Mouse (Mus musculus): ENCODE measurements around the gene Gpr27.

Gene Gpr27

DNA sequence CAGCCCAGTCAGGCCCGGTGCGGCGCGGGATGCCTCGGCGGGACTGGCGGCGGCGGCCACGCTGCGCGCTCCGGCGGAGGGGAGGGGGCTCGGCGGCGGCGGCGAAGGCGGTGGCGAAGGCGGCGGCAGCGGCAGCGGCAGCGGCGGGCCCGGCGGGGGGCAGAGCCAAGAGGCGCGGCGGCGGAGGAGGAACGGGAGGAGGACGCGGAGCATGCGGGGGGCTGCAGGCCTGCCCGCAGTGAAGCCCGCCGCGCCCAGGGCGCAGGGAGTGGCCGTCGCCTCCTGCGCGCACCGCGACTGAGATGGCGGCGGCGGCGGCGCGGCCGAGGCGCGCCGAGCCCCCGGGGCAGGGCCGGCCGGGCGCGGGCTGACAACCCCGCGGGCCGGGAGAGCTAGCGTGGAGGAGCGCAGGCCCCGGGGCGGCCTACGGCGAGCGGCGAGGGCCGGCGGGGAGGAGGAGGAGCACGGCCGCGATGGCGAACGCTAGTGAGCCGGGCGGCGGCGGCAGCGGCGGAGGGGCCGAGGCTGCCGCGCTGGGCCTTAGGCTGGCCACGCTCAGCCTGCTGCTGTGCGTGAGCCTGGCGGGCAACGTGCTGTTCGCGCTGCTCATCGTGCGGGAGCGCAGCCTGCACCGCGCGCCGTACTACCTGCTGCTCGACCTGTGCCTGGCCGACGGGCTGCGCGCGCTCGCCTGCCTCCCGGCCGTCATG is at the start of gene Gpr27:
TSS of gene Gpr27 (plus strand) at position 474 of the 710 bp plus-strand sequence.
- DNase-seq (ENCODE audit: low spot score) = no peak

DNA sequence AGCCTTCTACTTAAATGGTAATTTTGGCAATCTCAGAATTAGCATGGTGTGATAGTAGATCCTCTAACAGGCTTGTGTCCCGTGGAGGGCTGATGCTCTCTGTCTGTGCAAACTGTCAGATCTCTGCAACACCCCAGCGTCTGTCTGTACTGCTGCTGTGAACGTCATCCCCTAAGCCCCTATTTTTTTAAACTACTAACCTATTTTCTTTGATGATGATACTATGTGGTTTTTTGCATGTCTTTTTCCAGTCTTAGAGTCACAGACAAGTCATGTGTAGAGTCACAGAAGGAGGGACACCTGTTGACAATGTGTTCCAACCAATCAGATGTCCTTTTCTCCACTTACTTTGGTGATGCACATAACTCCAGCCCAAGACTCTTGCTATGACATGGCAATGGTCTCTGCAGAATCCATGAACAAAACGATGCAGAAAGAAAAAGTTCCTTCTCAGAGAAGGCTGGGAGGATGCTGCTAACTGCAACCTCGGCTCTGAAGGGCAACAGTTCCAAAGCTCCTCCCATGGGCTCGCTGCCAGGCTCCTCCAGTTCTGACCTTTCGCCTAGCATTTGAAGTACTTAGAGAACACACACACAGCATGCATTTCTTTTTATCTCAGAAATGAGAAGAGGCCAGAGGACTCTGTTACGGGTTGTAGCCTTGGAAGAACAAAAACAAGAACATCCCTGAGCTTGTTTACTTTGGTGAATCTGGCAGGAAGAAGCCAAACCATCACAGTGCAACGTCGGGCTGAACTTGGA is 48.9 kb upstream of the Gpr27 start:
- DNase-seq (ENCODE audit: low spot score) = no peak

DNA sequence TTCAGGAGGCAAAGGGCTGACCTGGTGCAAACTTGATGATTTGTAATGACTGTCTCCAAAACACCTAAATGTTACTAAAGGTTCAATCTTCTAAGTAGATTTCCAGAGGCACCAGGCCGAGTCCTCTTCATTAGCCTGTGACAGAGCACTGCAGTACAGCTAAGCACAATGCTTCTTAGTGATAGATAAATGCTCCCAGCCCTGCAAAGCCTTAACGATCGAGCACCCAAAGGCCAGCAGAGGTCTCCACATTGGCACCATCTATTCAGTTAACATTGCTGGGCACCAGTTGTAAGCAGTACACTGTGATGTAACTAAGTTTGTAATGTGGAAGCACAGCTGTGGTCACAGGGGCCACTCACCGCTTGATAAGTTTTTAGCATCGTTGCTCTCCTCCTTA is 48.1 kb upstream of the Gpr27 start:
- DNase-seq (ENCODE audit: low spot score) = no peak

DNA sequence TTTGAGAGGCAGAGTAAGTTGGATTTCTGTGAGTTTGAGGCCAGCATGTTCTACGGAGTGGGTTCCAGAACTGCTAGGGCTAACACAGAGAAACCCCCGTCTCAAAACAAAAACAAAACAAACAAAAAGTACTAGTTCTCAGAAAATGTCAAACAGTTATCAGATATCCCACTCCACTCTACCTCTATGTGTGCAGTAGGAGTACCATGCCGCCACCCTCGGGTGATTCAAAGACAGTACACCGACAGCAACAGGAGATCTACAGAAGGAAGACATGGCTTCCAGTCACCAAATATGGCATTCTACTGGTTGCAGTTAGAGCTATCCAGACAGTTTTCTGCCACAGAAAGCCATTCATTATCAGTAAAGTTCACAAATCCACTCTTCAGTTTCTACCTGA is 47.6 kb upstream of the Gpr27 start:
- DNase-seq (ENCODE audit: low spot score) = no peak

DNA sequence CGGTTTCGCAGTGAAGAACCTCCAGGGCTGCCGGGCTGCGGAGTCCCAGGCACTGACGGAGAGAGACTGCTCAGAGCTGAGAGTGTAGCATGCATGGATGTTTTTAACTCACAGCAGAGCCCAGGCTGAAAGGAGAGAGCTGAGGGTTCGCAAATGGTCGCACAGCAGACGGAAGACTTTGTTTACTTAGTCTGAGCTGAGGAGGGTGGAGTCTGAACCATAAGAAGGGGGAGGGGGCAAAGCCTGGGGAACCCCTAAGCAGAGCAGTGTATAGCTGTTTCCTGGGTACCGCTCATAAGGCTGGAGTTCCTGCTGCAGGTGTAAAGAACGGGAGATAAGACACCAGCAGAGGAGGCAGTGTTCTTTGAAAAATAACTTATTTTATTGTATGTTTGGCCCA is 46.1 kb upstream of the Gpr27 start:
- no peak for DNase-seq (ENCODE audit: low spot score)

DNA sequence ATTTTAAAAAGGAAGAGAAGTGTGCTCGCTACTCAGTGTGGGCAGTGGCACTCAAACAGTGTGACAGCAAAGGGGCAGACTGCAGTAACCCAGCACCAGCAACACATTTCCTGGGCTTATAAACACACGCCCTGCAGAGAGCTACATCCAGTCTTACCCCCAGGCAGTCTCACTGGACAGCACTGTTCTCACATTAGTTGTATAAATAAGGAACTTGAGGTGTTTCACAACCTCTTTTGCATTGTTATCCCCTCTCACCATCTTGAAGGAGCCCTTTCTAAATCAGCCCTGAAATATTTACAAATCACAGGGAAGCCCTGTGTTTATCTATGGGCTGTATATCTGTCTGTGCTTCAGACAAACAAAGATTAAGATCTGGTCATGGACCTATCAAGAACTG is 43.2 kb upstream of the Gpr27 start:
- no peak for DNase-seq (ENCODE audit: low spot score)

DNA sequence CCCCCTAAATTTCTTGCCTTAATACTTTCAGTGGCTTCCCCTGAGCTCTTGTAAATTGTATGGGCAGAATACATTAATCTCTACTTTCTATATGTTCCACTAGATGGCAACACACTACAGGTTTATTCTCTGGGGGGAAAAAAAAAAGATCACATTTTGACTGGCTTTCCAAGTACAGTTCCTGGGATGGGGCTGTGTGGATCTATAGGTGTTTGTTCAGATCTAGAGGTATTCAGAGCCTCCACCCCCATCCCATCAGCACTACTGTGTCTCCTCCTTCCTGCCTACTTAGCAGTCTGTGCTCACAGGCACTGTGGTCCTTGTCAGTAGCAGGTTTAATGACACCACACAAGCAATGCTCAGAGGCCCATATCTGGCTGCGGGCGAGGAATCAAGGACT is 40.1 kb upstream of the Gpr27 start:
- no peak for DNase-seq (ENCODE audit: low spot score)

DNA sequence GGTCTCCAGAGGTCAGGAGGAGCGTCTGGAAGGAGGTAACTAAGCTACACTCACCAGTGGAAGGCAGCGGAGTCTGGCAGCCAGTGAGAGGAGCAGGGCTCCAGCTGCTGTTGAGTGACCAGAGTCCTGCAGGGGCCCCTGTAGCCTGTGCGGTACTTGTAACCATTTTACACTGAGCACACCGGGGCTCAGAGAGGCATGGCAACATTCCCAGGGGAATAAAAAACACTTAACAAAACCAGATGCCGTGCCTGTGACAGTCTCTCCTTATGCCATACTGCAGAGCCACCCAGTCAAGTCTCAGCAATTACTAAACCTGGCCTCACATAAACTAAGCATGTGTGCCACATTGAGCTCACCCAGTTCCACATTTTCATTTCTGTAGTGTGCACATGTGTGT is 38.1 kb upstream of the Gpr27 start:
- DNase-seq (ENCODE audit: low spot score) = no peak

DNA sequence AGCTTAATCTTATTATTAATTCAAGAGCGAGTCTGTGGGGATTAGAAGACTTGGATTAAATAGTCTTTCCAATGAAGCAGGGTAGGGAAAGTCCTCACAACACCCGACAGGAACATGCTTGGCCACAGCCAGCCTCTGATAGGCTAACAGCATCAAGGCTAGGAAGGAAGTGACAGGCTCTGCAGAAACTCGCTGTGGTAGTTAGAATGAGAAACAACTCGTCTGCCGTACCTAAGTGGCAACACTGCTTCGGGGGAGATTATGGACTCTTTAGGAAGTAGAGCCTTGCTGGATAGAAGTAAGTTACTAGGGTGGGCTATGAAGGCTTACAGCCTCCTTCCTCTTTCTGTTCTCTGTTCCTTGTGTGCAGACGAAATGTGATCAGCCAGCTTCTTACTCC is 37.0 kb upstream of the Gpr27 start:
- DNase-seq (ENCODE audit: low spot score) = no peak

DNA sequence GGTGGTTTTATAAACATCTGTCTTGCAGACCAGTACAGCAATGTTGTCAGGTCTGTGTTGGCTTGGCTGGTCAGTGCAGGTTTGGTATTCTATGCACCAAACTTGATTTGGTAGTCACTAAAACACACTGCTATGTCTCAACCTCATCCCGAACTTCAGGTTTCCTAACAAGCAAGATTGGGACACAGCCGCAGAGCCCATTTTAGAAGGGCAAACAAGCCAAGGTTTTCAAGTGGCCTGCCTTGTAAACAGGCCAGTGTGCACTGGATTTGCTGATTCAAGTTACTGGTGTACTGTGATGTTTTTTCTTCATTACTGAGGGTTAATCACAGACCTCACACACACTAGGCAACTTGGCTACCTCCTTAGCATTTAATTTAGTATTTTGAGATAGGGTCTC is 36.4 kb upstream of the Gpr27 start:
- no peak for DNase-seq (ENCODE audit: low spot score)

DNA sequence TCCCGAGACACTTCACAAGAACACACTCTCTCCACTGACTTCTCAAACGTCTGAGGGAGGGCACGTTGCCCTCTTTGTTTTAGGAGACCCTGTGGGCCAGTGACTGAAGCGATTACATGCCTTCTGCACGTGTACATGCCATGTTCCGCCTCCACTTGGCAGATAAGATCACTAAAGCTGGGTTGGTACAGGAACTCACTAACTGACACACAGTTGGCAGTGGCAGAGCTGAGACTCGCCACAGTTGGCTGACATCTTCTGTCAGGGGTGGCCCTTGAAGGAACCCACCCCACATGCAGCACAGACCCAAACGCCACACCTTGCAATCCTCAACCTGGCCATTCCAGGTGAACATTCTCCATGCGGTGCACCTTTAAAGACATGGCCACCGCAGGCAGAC is 33.9 kb upstream of the Gpr27 start:
- DNase-seq (ENCODE audit: low spot score) = no peak

DNA sequence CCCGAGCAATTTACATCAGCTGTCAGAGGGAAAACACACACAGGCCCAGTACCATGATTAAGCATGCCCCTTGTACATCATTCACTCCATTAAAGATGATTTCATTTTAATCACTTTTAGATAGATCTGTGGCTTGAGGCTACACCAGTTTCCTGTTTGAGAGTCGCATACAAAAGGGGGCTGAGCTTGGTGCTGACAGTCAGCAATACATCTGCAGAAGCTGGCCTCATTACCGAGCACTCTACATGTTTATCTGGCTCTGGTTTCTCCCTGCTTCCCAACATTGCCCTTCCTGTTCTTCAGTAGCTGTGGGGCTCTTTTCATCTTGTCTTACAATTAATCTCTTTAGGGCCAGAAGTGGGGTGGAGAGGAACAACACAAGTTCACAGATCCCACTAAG is 32.0 kb upstream of the Gpr27 start:
- no peak for DNase-seq (ENCODE audit: low spot score)

DNA sequence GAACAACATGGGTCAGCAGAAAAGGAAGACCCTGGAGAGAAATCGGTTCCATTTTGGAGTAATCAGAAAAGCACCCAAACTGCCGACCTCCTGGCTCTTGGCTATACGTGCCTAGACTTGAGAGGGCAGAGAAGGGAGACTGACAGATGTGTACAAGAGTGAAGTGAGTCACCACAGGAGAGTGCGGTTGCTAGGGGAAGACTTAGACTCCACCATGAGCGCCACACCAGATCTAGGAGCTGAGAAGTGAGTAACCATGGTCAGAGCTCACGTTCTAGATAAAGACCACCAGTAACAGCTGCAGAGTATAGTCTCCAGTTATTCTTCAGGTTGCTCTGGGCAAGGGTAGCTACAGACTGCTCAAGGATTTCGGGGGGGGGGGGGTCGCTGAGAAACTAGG is 29.2 kb upstream of the Gpr27 start:
- no peak for DNase-seq (ENCODE audit: low spot score)

DNA sequence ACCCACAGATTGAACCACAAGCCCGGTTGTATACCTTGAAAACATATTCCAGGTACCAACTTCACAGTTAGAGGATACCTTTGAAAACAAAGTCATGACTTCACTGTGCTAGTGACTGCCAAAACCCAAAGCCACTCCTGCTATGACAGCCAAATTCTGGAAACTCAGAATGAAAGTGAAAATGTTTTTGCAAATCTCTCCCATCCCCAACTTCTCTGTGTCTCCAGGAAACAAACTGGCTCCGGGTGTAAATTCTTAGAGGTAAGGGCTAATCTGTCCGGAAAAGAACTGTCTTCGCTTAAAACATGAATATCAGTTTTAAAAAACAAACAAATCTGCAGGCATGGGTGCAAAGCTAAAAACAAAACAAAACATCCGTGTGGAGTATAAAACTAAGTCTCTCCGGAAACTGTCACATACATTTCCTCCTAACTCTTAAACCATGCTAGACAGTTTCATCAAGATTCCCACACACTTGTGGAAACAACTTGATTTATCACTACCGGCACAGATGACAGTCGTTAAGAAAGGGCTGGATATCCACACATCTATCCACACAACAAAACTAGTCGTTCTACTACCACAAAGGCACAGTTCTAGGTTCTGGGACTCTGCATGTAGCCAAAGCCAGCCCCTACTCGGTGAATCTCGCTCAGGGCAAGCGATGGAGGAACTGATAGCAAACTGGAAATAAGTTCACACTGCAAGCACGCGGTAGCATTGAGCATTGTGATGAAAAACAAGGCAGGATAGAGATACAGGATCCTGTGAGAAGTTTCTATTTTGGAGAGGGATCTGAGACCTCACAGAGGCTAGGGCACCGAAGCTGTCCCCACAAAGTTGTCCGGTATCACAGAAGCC is 26.8 kb upstream of the Gpr27 start:
- no peak for DNase-seq (ENCODE audit: low spot score)

DNA sequence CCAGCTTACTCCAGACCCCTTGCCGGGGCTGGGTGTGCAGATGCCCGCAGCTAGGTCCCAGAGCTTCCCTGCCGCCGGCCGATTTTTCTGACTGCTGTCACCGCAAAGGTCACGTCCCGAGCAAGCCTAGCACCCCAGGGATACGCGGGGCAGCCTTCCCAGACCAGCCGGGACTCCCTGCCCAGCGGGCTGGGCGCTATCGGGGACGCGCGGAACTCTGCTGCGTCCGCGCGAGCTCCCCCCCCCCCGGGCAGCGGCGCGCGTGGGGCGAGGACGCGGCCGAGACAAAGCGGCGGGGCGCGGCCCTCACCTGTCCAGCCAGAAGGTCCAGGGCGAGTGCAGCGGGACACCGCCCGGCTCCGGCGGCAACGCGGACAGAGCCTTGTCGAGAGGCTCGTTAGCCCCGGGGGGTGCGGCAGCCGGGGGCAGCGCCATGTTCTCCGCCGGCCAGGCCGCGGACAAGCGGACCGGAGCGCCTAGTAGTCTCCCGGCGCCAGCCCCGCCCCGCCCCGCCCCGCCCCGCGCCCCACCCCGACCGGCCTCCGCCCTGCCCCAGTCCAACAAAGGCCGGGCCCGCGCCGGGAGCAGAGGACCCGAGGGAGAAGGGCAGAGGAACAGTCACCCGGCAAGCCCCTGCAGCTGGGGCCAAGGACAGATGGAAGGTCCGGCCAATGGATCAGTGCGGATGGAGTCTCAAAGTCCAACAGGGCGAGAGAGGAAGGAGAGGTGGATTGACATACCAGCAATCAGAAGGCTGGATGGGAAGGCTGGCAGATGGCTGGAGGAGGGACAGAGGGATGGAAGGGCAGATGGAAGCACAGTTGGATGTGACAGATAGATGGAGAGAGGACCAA is 25.9 kb upstream of the Gpr27 start, which contains the start of the genes Eif4e3 and Gm20696:
TSS of gene Eif4e3 (minus strand) at position 454 of the 854 bp plus-strand sequence.
TSS of gene Gm20696 (minus strand) at position 480 of the 854 bp plus-strand sequence.
- no peak for DNase-seq (ENCODE audit: low spot score)

DNA sequence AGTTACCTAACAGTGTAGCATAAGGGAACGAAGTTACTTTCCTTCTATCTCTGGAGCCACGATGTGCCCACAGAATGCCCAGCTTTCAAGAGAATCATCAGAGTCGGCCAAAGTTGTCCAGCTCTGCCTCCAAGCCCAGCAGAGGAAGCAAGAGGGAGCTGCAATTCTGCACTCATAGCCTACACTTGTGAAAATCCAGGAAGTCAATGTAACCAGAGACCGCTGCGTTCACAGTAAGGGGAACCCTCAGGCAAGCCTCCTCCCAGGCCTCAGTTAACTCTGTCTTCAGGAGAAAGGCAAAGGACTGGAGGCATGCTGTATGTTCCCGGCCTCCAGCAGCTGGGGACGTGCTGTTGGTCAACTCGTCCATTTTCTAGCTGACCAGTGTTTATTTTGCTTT is 25.2 kb upstream of the Gpr27 start:
- no peak for DNase-seq (ENCODE audit: low spot score)

DNA sequence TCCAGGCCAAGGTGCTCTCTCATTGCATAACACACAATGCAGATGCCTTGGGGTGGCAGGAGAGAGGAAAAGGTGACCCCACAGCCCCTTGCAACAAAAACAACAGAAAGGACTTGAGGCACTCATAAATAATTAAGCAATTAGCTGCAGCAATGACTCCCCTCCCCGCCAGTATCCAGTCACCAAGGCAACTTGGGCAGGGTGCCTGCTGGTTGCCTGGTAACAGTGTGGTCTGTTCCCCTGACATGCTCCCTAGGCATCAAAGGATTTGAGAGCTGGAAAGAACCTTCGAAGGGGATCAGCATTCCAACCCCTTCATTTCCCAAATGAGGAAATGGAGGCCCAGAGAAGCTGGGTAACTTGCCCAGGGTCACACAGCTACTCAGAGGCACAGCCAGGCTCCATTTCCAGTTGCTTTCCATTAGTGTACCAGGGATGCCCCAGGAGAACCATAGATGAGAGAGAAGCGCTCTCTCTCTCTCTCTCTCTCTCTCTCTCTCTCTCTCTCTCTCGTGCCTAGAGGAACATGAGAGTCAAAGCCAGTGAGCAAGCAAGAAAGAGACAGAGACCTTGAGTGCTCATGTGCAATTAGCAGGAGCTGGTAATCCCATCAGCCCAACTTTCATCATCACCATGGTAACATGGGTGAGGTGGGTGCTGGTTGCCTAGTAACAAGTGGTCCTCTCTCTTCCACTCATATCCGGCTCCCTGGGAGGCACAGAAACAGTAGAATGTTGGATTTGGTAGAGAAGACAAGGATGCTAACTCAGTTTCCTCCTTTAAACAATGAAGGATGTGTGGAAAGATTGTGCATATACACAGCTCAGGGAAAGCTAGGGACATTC is 22.8 kb upstream of the Gpr27 start:
- no peak for DNase-seq (ENCODE audit: low spot score)

DNA sequence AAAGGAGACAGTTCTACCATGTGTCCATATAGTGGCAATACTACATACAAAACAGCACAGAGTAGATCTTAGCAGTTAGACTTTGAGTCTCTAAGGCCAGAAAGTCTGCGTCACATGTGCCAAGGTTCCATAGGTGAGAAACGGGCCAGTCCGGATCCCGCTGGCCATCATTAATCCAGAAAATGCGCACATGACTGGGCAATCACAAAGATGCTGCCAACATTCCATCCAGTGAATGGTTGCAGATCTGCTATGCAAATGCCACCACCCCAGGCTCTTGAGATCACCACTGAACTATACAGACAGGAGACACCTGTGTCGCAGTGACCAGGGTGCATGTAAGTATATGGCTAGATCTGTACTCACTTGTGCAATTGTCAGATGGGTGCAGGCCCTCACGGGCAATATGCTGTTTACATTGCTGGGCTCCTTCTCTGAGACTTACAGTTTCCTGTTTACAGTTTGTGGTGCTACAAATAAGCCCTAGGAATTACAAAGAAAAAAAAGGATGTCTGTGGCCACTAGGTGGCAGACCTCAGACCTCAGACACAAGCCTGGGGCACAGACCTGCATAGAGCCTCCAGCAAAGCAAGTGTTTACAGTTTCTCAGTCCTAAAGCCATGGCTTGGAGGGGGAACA is 21.9 kb upstream of the Gpr27 start:
- DNase-seq (ENCODE audit: low spot score) = no peak

DNA sequence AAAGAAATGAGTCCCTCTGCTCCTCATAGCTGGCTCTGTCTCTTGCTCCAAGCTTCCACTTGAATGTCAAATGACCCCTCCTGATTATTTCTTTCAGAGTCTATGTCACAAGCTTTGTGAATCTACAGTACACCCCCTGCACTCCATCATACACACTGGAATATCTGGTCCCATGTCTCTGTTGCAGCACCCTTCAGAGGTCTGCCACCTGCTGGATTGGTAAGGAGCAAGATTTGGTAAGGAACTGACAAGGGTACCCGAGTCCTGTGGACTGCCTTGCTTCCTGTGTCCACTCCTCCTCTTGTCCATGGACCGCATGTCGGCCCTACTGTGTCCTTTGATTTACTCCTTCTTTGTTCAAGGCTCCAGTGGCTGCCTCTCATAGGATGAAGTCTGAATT is 20.7 kb upstream of the Gpr27 start:
- no peak for DNase-seq (ENCODE audit: low spot score)

DNA sequence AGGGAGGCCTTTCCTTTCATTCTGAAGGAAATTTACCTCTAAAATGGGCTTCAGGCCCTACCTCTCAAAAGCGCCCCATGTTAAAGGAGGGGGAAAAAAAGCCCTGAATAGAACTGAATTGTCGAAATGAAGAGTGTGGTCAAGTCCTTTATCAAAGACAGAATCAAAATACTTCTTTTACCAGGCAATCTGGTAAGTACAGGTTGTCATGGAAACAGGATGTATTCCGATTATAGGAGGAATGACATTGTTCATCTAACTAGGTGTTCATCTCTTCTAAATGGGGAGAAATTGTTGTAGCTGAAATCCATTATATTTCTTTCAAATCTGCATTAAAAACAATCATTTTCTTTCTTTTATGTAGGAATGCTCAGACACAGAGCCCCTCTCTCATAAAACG is 18.0 kb upstream of the Gpr27 start:
- no peak for DNase-seq (ENCODE audit: low spot score)

All from urinary bladder, postnatal 10 days (tissue).